Mouse (Mus musculus): Measurements from ENCODE around the gene Fmo9. TPM values are rescaled to one million over a fixed set of nuclear protein-coding genes. Genes with fewer than 3 reads are reported as not detected.

Fmo9 gene
- polyA plus RNA-seq (2015; fragmentation: Nextera tagmentation; extraction: Ambion mirVana), result not detected in 2 replicates

DNA sequence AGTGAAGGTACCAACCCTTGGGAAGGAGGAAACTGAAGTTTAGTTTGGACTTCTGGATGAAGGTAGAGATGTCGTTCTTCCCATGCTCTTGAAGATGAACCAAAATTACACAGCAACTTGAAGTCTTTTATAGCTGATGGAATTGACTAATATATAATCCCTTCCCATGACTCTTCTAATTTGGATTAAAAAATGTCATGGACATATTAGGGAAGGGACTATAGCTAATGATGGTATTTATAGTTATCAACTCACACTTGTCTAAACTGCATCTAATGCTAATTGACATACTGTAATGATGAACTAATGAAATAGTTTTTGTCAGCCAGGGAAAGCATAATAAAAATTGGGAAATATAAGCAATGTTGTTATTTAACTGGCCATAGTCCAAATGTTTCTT, at the start of gene Fmo9:
Gene Fmo9, minus strand, starts transcription at position 101 of the 400 bp plus-strand sequence.

DNA sequence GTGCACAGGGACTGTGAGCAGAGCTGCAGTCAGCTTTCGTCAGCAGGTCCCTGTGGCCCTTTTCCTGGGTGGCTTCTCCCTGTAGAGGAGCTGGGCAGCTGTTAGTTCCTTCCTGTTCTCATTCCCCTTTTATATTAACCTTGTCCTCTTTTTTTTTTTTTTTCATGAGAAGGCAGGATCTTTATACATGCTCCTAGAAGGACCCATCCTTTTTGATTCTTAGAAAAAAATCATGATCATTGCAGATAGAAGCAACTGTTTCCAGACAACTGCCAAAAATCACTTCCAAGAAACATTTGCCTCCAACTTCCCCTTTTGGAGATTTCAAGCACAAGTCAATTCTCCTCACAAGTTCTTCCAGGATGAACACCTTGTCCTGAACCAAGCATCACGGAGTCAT, 34.1 kb downstream of the Fmo9 start, which contains the start of gene Gm4847:
Gene Gm4847, minus strand, starts transcription at position 101 of the 400 bp plus-strand sequence.

Small RNA genes lying within 50 kb of the gene (microRNA-seq; reads per million reads assigned to microRNA genes)
- gene Gm22992, result not detected

Other genes with a start within 250 kb of the Fmo9 start
- not detected in 2 replicates for gene Gm4846, start 184.3 kb downstream of the Fmo9 start, polyA plus RNA-seq (2015; fragmentation: Nextera tagmentation; extraction: Ambion mirVana)
- gene Gm4847, start 34.2 kb downstream of the Fmo9 start, polyA plus RNA-seq (2015; fragmentation: Nextera tagmentation; extraction: Ambion mirVana), result not detected in 2 replicates

Data from neural tube, postnatal 0 days (tissue).